Mouse (Mus musculus) large intestine, adult 2 months (tissue): ENCODE results near the gene Lefty2. TPM values are rescaled to one million over a fixed set of nuclear protein-coding genes. Genes with fewer than 3 reads are reported as not detected.
"Not testable (repeated sequence)": the region's sequence is repeated elsewhere in the genome, so short reads cannot be mapped to it uniquely, and the experiment has no call there.

Experiments
- DNase-seq: peaks from one replicate; pipeline ENCODE4 v3.0.0-alpha.2; 2012; ENCODE audit warnings: low read depth, low spot score
- WGBS: fragments of 180-500 bp; shearing (Covaris S2); methylation state at CpG from one replicate; pipeline ENCODE4 v1.1.7; 2018; 5-methylcytosine and 5-hydroxymethylcytosine counted together
- polyA plus RNA-seq: library from polyadenylated mRNA; depleted of rRNA; stranded (reverse); fragments of >200 nt; gene quantifications from 2 replicates; pipeline ENCODE4 v1.2.3, GENCODE M21; 2012

The Lefty2 gene
- polyA plus RNA-seq, 1 experiment = not detected

GRCm38 (mm10) chr1:180889841-180890240 is 3.1 kb upstream of the Lefty2 start:
- no peak for DNase-seq
- 61% methylated on average over 6 of the region's 6 CpGs for WGBS

DNA sequence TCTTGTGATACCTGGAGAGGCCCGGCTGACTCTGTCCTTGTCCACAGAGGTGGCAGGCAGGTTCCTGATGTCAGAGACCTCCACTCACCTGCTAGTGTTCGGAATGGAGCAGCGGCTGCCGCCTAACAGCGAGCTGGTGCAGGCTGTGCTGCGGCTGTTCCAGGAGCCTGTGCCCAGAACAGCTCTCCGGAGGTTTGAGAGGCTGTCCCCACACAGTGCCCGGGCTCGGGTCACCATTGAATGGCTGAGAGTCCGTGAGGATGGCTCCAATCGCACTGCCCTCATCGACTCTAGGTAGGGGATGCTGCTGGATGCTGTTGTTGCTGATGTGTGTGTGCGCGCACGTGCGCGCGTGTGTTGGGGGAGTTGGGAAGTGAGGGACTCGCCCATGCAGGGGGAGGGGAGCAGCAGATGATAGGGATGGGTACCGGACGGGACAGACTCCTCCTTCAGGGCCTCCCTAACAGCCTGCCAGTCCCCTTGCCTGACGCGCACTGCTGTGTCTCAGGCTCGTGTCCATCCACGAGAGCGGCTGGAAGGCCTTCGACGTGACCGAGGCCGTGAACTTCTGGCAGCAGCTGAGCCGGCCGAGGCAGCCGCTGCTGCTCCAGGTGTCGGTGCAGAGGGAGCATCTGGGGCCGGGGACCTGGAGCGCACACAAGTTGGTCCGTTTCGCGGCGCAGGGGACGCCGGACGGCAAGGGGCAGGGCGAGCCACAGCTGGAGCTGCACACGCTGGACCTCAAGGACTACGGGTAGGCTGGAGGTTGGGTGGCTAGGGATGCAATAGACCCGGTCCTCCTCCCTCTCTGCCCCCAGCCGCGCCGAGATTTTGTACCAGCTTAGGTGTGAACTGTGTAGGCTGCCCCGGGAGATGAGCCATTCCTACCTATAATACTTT is 1.4 kb downstream of the Lefty2 start:
- DNase-seq = not testable (repeated sequence)
- 17% methylated on average over 45 of the region's 51 CpGs for WGBS

DNA sequence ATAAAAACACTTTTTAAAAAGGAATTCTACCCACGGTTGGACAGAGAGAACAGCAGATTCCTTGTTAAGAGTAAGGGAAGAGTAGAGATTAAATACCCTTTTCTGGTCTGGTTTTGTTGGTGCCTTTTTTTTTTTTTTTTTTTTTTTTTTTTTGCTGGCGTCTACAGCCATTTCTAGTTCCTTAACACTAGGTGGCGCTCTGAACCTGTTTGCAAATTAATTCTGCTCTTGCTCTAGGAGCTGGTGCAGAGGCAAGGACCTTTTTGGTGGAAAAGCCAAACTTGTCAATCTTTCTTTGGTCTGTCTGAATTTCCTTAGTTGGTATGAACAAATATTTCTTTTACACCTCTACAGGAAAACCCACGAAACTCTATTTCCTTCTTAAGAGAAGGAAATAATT is 8.2 kb downstream of the Lefty2 start:
- 2% methylated on average over 4 of the region's 4 CpGs for WGBS
- DNase-seq = no peak

GRCm38 (mm10) chr1:180902915-180903314 is 10.0 kb downstream of the Lefty2 start:
- no peak for DNase-seq
- 21% methylated on average over 5 of the region's 5 CpGs for WGBS

- WGBS = 17% methylated on average over 10 of the region's 10 CpGs
- DNase-seq = no peak
Observed at GRCm38 (mm10) chr1:180903666-180904038, 10.7 kb downstream of the Lefty2 start.

DNA sequence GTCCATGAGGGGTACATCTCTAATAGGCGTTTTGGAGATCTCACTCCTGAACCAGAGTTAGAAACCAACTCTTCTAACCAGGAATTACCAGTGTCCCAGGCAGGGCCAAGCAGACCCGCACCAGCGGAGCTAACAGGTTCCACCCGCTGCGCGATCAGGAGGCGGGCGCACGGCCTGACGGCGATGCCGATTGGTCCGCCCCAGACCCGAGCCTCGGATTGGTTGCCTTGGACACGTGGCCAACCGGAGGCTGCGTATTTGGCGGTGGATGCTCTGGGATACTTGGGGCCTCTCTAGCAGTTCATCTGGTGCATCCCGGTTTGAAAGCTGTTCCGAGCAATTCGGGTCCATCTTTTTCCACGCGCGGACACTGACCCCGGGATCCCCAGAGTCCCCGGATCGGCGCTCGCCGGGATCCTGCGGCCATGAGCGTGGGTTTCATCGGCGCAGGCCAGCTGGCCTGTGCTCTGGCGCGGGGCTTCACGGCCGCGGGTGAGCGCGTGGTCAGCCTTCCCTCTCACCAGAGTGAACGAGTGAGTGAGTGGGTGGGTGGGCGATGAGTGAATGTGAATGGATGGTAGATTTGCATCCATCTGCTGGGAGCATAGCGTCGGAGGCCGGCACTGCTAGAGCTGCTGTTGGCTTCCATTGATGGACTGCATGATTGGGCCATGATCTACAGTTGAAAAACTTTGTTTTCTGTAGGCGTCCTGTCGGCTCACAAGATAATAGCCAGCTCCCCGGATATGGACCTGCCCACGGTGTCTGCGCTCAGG is 11.3 kb downstream of the Lefty2 start, which contains the start of gene Pycr2:
Gene Pycr2 (plus strand): TSS at position 255 of the 776 bp plus-strand sequence.
- peak; percentile 73 for DNase-seq
- WGBS = under 1% methylated on average over 52 of the region's 52 CpGs

DNA sequence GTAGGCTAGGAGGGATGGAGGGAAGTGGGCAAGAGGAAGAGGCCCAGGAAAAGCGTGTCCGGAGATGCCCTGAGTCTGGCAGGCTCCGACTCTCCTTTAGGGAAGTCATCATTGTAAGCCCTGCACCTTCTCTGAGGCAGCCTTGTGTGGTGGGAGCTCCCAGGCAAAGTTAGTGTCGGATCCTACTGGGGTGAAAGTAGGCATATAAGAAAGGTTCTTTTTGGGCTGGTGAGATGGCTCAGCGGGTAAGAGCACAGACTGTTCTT is 11.8 kb downstream of the Lefty2 start:
- WGBS = 7% methylated on average over 5 of the region's 5 CpGs

DNA sequence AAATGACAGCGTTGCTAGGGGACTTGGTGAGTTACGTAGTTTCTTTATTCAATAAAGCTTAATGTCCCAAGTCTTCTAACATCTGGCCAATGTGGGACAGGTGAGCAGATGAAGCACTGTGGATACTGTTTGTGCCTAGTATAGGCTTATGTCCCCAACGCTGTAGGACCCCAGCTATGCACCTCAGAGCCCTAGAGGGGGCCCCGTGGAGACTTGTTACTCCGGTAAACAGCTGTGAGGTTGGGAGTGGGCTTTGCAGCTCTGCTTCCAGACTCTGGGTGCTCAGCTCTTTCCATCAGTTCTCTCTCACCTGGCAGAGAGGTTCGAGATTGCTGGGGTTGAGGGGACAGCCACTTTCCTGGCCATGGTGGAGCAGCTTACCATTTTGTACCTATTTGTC is 12.4 kb downstream of the Lefty2 start:
- no peak for DNase-seq
- WGBS = 69% methylated on average over 6 of the region's 6 CpGs

More for the DNA sequence above, 11.8 kb downstream of the Lefty2 start:
- no peak for DNase-seq

DNA sequence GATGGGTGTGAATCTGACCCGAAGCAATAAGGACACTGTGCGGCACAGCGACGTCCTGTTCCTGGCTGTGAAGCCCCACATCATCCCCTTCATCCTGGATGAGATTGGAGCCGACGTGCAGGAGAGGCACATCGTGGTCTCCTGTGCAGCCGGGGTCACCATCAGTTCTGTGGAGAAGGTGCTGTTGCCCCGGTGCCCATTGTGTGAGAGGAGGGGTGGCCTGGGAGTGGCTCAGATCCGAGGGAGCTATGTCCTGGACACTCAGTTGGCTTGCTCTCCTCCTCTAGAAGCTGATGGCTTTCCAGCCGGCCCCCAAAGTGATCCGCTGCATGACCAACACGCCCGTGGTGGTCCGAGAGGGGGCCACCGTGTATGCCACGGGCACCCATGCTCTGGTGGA is 13.0 kb downstream of the Lefty2 start:
- WGBS = 93% methylated on average over 17 of the region's 17 CpGs
- no peak for DNase-seq

GRCm38 (mm10) chr1:180906461-180907147 is 13.7 kb downstream of the Lefty2 start:
- DNase-seq = no peak
- WGBS = 93% methylated on average over 24 of the region's 24 CpGs

GRCm38 (mm10) chr1:180911138-180911537 is 18.2 kb downstream of the Lefty2 start:
- DNase-seq = no peak
- WGBS = 50% methylated on average over 8 of the region's 8 CpGs

- peak; percentile 82 for DNase-seq
- 29% methylated on average over 20 of the region's 20 CpGs for WGBS
Observed at GRCm38 (mm10) chr1:180911653-180912287, 18.9 kb downstream of the Lefty2 start.

- no peak for DNase-seq
- 91% methylated on average over 5 of the region's 5 CpGs for WGBS
Observed at GRCm38 (mm10) chr1:180912792-180913191, 19.9 kb downstream of the Lefty2 start.

GRCm38 (mm10) chr1:180913797-180914196 is 20.9 kb downstream of the Lefty2 start:
- no peak for DNase-seq
- WGBS = 43% methylated on average over 4 of the region's 4 CpGs

DNA sequence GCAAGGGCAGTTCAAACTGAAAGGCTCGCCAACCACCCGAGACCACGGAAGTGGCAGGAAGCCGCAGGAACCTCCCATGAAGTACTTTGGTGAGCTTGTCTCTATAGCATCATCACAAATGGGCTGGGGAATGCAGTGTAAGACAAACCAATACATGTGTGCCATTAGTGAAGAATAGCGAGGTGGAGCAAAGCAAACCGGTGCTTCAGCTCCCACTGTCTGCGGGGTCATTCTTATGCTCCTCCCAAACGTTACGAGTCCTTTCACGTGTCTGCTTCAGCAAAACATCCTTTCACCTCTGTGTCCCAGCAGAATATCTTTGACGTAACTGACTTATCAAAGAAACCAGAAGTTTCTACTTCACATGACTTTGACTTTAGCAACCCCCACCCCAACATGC is 23.5 kb downstream of the Lefty2 start:
- 89% methylated on average over 11 of the region's 11 CpGs for WGBS
- no peak for DNase-seq

GRCm38 (mm10) chr1:180917053-180917452 is 24.1 kb downstream of the Lefty2 start:
- WGBS = 18% methylated on average over 1 of the region's 1 CpGs

DNA sequence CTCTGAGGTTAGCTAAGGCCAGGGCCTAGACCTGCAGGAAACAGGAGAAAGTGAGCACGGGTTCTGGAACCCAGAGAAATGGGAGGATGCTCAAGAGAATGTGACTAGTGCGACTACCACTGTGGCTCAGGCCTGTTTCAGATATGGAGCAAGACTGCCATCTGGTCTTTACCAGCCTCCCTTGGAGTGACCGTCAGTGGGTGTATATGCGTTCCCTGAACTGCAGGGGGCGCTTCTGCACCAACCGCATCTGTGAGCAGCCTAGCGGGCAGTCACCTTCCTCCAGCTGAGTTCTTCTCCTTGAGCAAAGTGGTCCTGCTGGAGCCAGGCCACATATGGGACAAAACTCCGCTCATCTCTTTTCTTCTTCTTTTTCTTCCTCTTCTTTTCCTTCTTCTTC is 26.8 kb downstream of the Lefty2 start:
- 46% methylated on average over 8 of the region's 8 CpGs for WGBS
- no peak for DNase-seq

More at GRCm38 (mm10) chr1:180917053-180917452, 24.1 kb downstream of the Lefty2 start:
- DNase-seq = no peak

DNA sequence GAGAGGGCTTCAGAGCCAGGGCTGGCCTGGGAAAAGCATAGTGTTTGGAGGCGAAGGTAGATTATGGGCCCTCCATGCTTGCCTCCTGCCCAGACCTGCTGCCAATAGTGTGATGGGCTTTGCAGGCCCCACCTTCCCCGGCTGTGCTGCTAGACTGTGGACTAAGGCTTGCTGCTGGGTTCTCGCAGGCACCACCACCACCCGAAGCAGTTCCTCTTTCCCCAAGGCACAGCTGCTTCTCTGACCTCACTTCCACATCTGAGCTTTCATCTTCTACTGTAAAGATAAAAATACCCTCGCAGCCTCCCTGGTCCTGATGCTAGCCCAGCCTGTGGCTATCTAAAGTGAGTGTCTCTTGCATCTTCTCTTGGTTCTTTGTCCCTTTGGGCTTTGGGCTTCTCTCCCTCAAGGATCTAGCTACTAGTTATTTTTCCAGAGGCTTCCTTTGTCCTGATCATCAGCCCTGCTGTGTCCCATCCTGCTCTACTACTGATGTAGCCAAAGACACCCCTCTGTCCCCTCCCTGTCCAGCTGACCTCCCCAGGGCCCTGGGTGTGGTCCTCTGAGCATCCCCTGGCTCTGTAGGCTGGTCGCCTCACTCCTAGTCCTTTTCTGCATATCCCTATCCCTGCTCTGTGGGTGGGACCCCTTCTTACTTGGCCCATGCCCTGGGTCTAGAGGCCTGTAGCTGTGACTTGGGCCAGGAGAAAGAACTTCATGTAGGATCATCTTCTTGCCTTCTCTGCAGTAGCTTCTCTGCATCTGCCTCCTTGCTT is 29.6 kb downstream of the Lefty2 start:
- no peak for DNase-seq
- WGBS = 67% methylated on average over 6 of the region's 6 CpGs

- DNase-seq = no peak
Observed at GRCm38 (mm10) chr1:180924737-180925136, 31.8 kb downstream of the Lefty2 start.

More at GRCm38 (mm10) chr1:180924737-180925136, 31.8 kb downstream of the Lefty2 start:
- 45% methylated on average over 2 of the region's 2 CpGs for WGBS
